Mouse (Mus musculus): ENCODE data around the gene Ppp1r12c.
A peak's percentile ranks its signal among the peaks of the same experiment; 100 is the strongest.

GRCm38 (mm10) chr7:4501558-4502397, at the start of gene Ppp1r12c:
- peak; percentile 26; the same call in 1 of the 2 replicates for TF ChIP-seq CTCF (IDR thresholded peaks at IDR 0.05; ENCODE audit: extremely low read depth, insufficient read length, insufficient replicate concordance, low read depth, low read length)
- TF ChIP-seq POLR2A (IDR thresholded peaks at IDR 0.05; ENCODE audit: low read depth, low read length), result peak; percentile 70
